Mouse (Mus musculus): Measurements from ENCODE around the gene Ankrd6.

DNA sequence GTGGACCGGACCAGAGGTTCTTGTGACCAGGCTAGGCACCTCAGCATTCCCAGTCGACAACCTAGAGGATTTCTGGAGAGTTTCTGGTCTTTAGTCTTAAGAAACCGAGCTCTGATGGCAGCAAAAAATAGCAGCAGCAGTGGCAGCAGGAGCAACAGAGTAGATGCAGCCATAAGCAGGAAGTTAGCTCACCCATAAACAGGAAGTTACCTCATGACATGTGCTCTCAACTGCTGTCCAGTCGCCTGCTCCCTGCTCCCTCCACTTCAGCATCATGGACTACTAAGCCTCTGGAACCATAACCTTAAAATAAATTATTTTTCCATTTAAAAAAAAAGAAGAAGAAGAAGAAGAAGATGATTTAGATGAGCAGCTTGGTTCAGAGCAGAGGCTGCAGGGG is 161.6 kb downstream of the Ankrd6 start:
- no peak for TF ChIP-seq CTCF (IDR thresholded peaks at IDR 0.05)
- no peak for TF ChIP-seq EP300 (IDR thresholded peaks at IDR 0.05; ENCODE audit: insufficient read depth, low read depth, low read length)
